Mouse (Mus musculus) heart, adult 2 months (tissue): ENCODE data around the gene Hpse2.

Experiments used
- CTCF ChIP-seq: fragments of 200-600 bp; IDR thresholded peaks from 2 replicates; pipeline ENCODE4 v1.8.1; 2022; ENCODE audit warnings: antibody characterized with exemption, mild to moderate bottlenecking, moderate library complexity
- EP300 ChIP-seq: fragments of 200-500 bp; IDR thresholded peaks from 2 replicates; pipeline ENCODE4 v1.6.1; 2011; ENCODE audit warnings: low read depth, low read length, control low read depth; ENCODE audit not compliant: insufficient read depth

GRCm38 (mm10) chr19:43147901-43148300, 240.3 kb downstream of the Hpse2 start:
- TF ChIP-seq EP300 (no peak), CTCF (no peak)
